Mouse (Mus musculus) gastrocnemius, adult 8-10 months (tissue): ENCODE data around the gene Utp15. TPM values are rescaled to one million over a fixed set of nuclear protein-coding genes. Genes with fewer than 3 reads are reported as not detected.

Experiments used
- DNase-seq, 2 experiments: peaks; one replicate each; pipeline ENCODE4 v3.0.0; 2022; ENCODE audit warnings: low spot score in 2 of 2
- total RNA-seq, 4 experiments: library from RNA; stranded (reverse); gene quantifications; 2 replicates each; pipeline ENCODE4 v1.2.4; 2022

Utp15 gene
- 1 to 10 TPM; 3.0 to 4.7 (median 3.8) TPM for total RNA-seq

GRCm38 (mm10) chr13:98262636-98263457, at the start of gene Utp15, which contains the start of gene Ankra2:
Gene Utp15, minus strand, starts transcription at chr13:98263041.
Gene Ankra2, plus strand, starts transcription at chr13:98263074.
- DNase-seq, result peak; percentile 95 to 98

- DNase-seq, result no peak
Observed at GRCm38 (mm10) chr13:98311597-98311996, 48.8 kb upstream of the Utp15 start.

GRCm38 (mm10) chr13:98308724-98309123, 45.9 kb upstream of the Utp15 start:
- DNase-seq, result no peak

GRCm38 (mm10) chr13:98308004-98308403, 45.2 kb upstream of the Utp15 start:
- no peak for DNase-seq

GRCm38 (mm10) chr13:98306852-98307475, 44.1 kb upstream of the Utp15 start:
- no peak for DNase-seq

GRCm38 (mm10) chr13:98306393-98306792, 43.6 kb upstream of the Utp15 start:
- no peak for DNase-seq

GRCm38 (mm10) chr13:98305257-98305656, 42.4 kb upstream of the Utp15 start:
- DNase-seq, result no peak

GRCm38 (mm10) chr13:98298833-98299758, 36.3 kb upstream of the Utp15 start:
- DNase-seq, result peak; percentile 21 to 24

- DNase-seq, result no peak
Observed at GRCm38 (mm10) chr13:98297883-98298482, 35.1 kb upstream of the Utp15 start.

- DNase-seq, result no peak
Observed at GRCm38 (mm10) chr13:98296072-98296471, 33.2 kb upstream of the Utp15 start.

GRCm38 (mm10) chr13:98291712-98292111, 28.9 kb upstream of the Utp15 start:
- DNase-seq, result no peak

GRCm38 (mm10) chr13:98290719-98291118, 27.9 kb upstream of the Utp15 start:
- DNase-seq, result no peak

GRCm38 (mm10) chr13:98280990-98281650, 18.3 kb upstream of the Utp15 start:
- DNase-seq, result no peak

GRCm38 (mm10) chr13:98279686-98280085, 16.8 kb upstream of the Utp15 start, which contains the start of gene Gm21976:
Gene Gm21976, plus strand, starts transcription at chr13:98279887.
- no peak for DNase-seq

GRCm38 (mm10) chr13:98277501-98277900, 14.7 kb upstream of the Utp15 start:
- DNase-seq, result no peak

GRCm38 (mm10) chr13:98276253-98276652, 13.4 kb upstream of the Utp15 start:
- no peak for DNase-seq

- no peak for DNase-seq
Observed at GRCm38 (mm10) chr13:98275646-98276045, 12.8 kb upstream of the Utp15 start.

GRCm38 (mm10) chr13:98274023-98274422, 11.2 kb upstream of the Utp15 start:
- DNase-seq, result no peak

- DNase-seq, result no peak
Observed at GRCm38 (mm10) chr13:98264111-98264510, 1.3 kb upstream of the Utp15 start.

- DNase-seq, result no peak
Observed at GRCm38 (mm10) chr13:98263458-98263987, 682 bp upstream of the Utp15 start.
